Mouse (Mus musculus): Measurements from ENCODE around the gene Tnfrsf18.

- no peak for TF ChIP-seq EP300 (IDR thresholded peaks at IDR 0.05; ENCODE audit: low read depth)
- TF ChIP-seq CTCF (IDR thresholded peaks at IDR 0.05; ENCODE audit: low read depth): peak; percentile 54
These were observed at the start of gene Tnfrsf18 for GRCm38 (mm10) chr4:156026013-156026412.
